Mouse (Mus musculus) neural tube, embryonic 13.5 days (tissue): ENCODE measurements around the gene Aif1l. TPM values are rescaled to one million over a fixed set of nuclear protein-coding genes. Genes with fewer than 3 reads are reported as not detected.
"Not testable (repeated sequence)": the region's sequence is repeated elsewhere in the genome, so short reads cannot be mapped to it uniquely, and the experiment has no call there.

Experiments used
- ATAC-seq: fragments of 200-750 bp; cut with Nextera tagmentation; 2 replicates; pipeline ENCODE4 v1.8.0; 2017; ENCODE audit warnings: low read depth, mild to moderate bottlenecking, moderate TSS enrichment, moderate library complexity
- H3K27ac ChIP-seq: fragments of 300-500 bp; sonication (generic); replicated peaks from 2 replicates; pipeline ENCODE4 v1.5.1; 2015; ENCODE audit warnings: moderate library complexity, mild to moderate bottlenecking, inconsistent platforms
- H3K27me3 ChIP-seq: fragments of 300-500 bp; sonication (generic); 2 replicates; pipeline ENCODE4 v1.6.1; 2015; ENCODE audit warnings: mild to moderate bottlenecking, inconsistent platforms
- H3K36me3 ChIP-seq: fragments of 300-500 bp; sonication (generic); 2 replicates; pipeline ENCODE4 v1.6.1; 2015; ENCODE audit warnings: mild to moderate bottlenecking, inconsistent platforms
- H3K4me1 ChIP-seq: fragments of 300-500 bp; sonication (generic); replicated peaks from 2 replicates; pipeline ENCODE4 v1.6.1; 2015; ENCODE audit warnings: inconsistent platforms
- H3K4me2 ChIP-seq: fragments of 300-500 bp; sonication (generic); 2 replicates; pipeline ENCODE4 v1.6.1; 2015; ENCODE audit warnings: inconsistent platforms, mild to moderate bottlenecking, moderate library complexity
- H3K4me3 ChIP-seq: fragments of 300-500 bp; sonication (generic); 2 replicates; pipeline ENCODE4 v1.5.1; 2015; ENCODE audit warnings: mild to moderate bottlenecking, inconsistent platforms
- H3K9ac ChIP-seq: fragments of 300-500 bp; sonication (generic); 2 replicates; pipeline ENCODE4 v1.6.1; 2015; ENCODE audit warnings: moderate library complexity, mild to moderate bottlenecking, inconsistent platforms
- H3K9me3 ChIP-seq: fragments of 300-500 bp; sonication (generic); 2 replicates; pipeline ENCODE4 v1.6.1; 2016; ENCODE audit warnings: inconsistent platforms
- WGBS: fragments of 180-500 bp; shearing (Covaris S2); methylation state at CpG from one replicate; pipeline ENCODE4 v1.1.7; 2015; 5-methylcytosine and 5-hydroxymethylcytosine counted together
- polyA plus RNA-seq: library from polyadenylated mRNA; unstranded; fragments of >200 nt; fragmentation: Nextera tagmentation; extraction: Ambion mirVana; gene quantifications from 2 replicates; pipeline ENCODE4 v1.2.1, GENCODE M21; 2015

The Aif1l gene
- polyA plus RNA-seq, result 23.1 and 29.1 TPM in 2 replicates

GRCm38 (mm10) chr2:31950058-31950871, at the start of gene Aif1l:
Gene Aif1l (plus strand): TSS chr2:31950139.
- H3K27ac ChIP-seq, result no peak within 1 kb of the TSS
- H3K4me1 ChIP-seq, result peaks cover 40% of the 10 kb centered on the region
- no peaks in the 10 kb centered on the region for H3K36me3 ChIP-seq
- peak; percentile 68 for ATAC-seq
- H3K4me3 ChIP-seq, result peak within 1 kb of the TSS; percentile 66
- H3K27me3 ChIP-seq, result peaks cover 26% of the 10 kb centered on the region
- no peaks in the 10 kb centered on the region for H3K9me3 ChIP-seq
- peak within 1 kb of the TSS; percentile 74 for H3K9ac ChIP-seq
- peak within 1 kb of the TSS; percentile 96 for H3K4me2 ChIP-seq
- WGBS, result under 1% methylated on average over 66 of the region's 66 CpGs

- ATAC-seq, result no peak
- Histone ChIP-seq H3K9ac (no peak overlapping the region), H3K27me3 (no peaks in the 10 kb centered on the region), H3K4me3 (no peak overlapping the region), H3K36me3 (no peaks in the 10 kb centered on the region), H3K9me3 (no peaks in the 10 kb centered on the region), H3K4me1 (peaks cover 17% of the 10 kb centered on the region), H3K4me2 (no peak overlapping the region), H3K27ac (no peak overlapping the region)
- 68% methylated on average over 4 of the region's 4 CpGs for WGBS
These were observed 49.0 kb upstream of the Aif1l start for GRCm38 (mm10) chr2:31900932-31901331.

- Histone ChIP-seq H3K9me3 (no peaks in the 10 kb centered on the region), H3K4me3 (no peak overlapping the region), H3K36me3 (no peaks in the 10 kb centered on the region), H3K9ac (no peak overlapping the region), H3K4me1 (peaks cover 17% of the 10 kb centered on the region), H3K27ac (no peak overlapping the region), H3K27me3 (no peaks in the 10 kb centered on the region), H3K4me2 (no peak overlapping the region)
- WGBS, result 57% methylated on average over 4 of the region's 4 CpGs
- ATAC-seq, result no peak
These were observed 48.1 kb upstream of the Aif1l start for GRCm38 (mm10) chr2:31901659-31902362.

GRCm38 (mm10) chr2:31904089-31904488, 45.9 kb upstream of the Aif1l start:
- no peak for ATAC-seq
- H3K9me3 ChIP-seq, result no peaks in the 10 kb centered on the region
- H3K4me2 ChIP-seq, result no peak overlapping the region
- H3K4me1 ChIP-seq, result peaks cover 17% of the 10 kb centered on the region
- H3K27ac ChIP-seq, result no peak overlapping the region
- 20% methylated on average over 6 of the region's 6 CpGs for WGBS
- no peak overlapping the region for H3K4me3 ChIP-seq
- no peak overlapping the region for H3K9ac ChIP-seq
- H3K27me3 ChIP-seq, result no peaks in the 10 kb centered on the region
- no peaks in the 10 kb centered on the region for H3K36me3 ChIP-seq

- H3K27me3 ChIP-seq, result no peaks in the 10 kb centered on the region
- H3K36me3 ChIP-seq, result no peaks in the 10 kb centered on the region
- peaks cover 15% of the 10 kb centered on the region for H3K4me1 ChIP-seq
- no peak overlapping the region for H3K9ac ChIP-seq
- no peaks in the 10 kb centered on the region for H3K9me3 ChIP-seq
- no peak for ATAC-seq
- H3K4me2 ChIP-seq, result no peak overlapping the region
- no peak overlapping the region for H3K27ac ChIP-seq
- 12% methylated on average over 8 of the region's 8 CpGs for WGBS
- no peak overlapping the region for H3K4me3 ChIP-seq
These were observed 45.3 kb upstream of the Aif1l start for GRCm38 (mm10) chr2:31904622-31905021.

- no peaks in the 10 kb centered on the region for H3K27me3 ChIP-seq
- no peaks in the 10 kb centered on the region for H3K36me3 ChIP-seq
- peaks cover 10% of the 10 kb centered on the region for H3K4me1 ChIP-seq
- H3K9ac ChIP-seq, result no peak overlapping the region
- WGBS, result 44% methylated on average over 9 of the region's 9 CpGs
- ATAC-seq, result no peak
- H3K4me2 ChIP-seq, result no peak overlapping the region
- H3K4me3 ChIP-seq, result no peak overlapping the region
- H3K9me3 ChIP-seq, result no peaks in the 10 kb centered on the region
- no peak overlapping the region for H3K27ac ChIP-seq
These were observed 44.3 kb upstream of the Aif1l start for GRCm38 (mm10) chr2:31905682-31906081.

GRCm38 (mm10) chr2:31906407-31906806, 43.5 kb upstream of the Aif1l start:
- H3K4me2 ChIP-seq, result no peak overlapping the region
- peaks cover 10% of the 10 kb centered on the region for H3K4me1 ChIP-seq
- H3K36me3 ChIP-seq, result no peaks in the 10 kb centered on the region
- H3K4me3 ChIP-seq, result no peak overlapping the region
- H3K9ac ChIP-seq, result no peak overlapping the region
- no peak overlapping the region for H3K27ac ChIP-seq
- no peaks in the 10 kb centered on the region for H3K27me3 ChIP-seq
- 82% methylated on average over 9 of the region's 9 CpGs for WGBS
- no peaks in the 10 kb centered on the region for H3K9me3 ChIP-seq
- ATAC-seq, result no peak

GRCm38 (mm10) chr2:31912575-31912974, 37.4 kb upstream of the Aif1l start:
- Histone ChIP-seq H3K27ac (no peak overlapping the region), H3K27me3 (peaks cover 3% of the 10 kb centered on the region; the same call in 1 of the 2 replicates), H3K4me3 (no peak overlapping the region), H3K4me2 (no peak overlapping the region), H3K9ac (no peak overlapping the region), H3K36me3 (no peaks in the 10 kb centered on the region), H3K4me1 (no peaks in the 10 kb centered on the region), H3K9me3 (no peaks in the 10 kb centered on the region)
- WGBS, result 81% methylated on average over 4 of the region's 4 CpGs
- no peak for ATAC-seq

GRCm38 (mm10) chr2:31914213-31914612, 35.7 kb upstream of the Aif1l start:
- H3K27me3 ChIP-seq, H3K4me3 ChIP-seq, H3K4me2 ChIP-seq, H3K9ac ChIP-seq, H3K9me3 ChIP-seq, H3K4me1 ChIP-seq, ATAC-seq, H3K27ac ChIP-seq, H3K36me3 ChIP-seq: not testable (repeated sequence)

- H3K4me3 ChIP-seq, result no peak overlapping the region
- H3K4me1 ChIP-seq, result no peaks in the 10 kb centered on the region
- H3K36me3 ChIP-seq, result no peaks in the 10 kb centered on the region
- H3K9ac ChIP-seq, result no peak overlapping the region
- no peak overlapping the region for H3K27ac ChIP-seq
- peaks cover 6% of the 10 kb centered on the region; the same call in 1 of the 2 replicates for H3K27me3 ChIP-seq
- 19% methylated on average over 4 of the region's 4 CpGs for WGBS
- ATAC-seq, result no peak
- H3K4me2 ChIP-seq, result no peak overlapping the region
- no peaks in the 10 kb centered on the region for H3K9me3 ChIP-seq
These were observed 34.8 kb upstream of the Aif1l start for GRCm38 (mm10) chr2:31915112-31915511.

GRCm38 (mm10) chr2:31917636-31918035, 32.3 kb upstream of the Aif1l start:
- Histone ChIP-seq H3K36me3 (no peaks in the 10 kb centered on the region), H3K4me1 (no peaks in the 10 kb centered on the region)
- WGBS, result 23% methylated on average over 4 of the region's 4 CpGs

GRCm38 (mm10) chr2:31923645-31924044, 26.3 kb upstream of the Aif1l start:
- Histone ChIP-seq H3K27ac (no peak overlapping the region), H3K36me3 (no peaks in the 10 kb centered on the region), H3K27me3 (peaks cover 27% of the 10 kb centered on the region), H3K4me1 (no peaks in the 10 kb centered on the region), H3K4me2 (no peak overlapping the region), H3K4me3 (no peak overlapping the region), H3K9ac (no peak overlapping the region), H3K9me3 (no peaks in the 10 kb centered on the region)
- 73% methylated on average over 4 of the region's 4 CpGs for WGBS
- ATAC-seq, result no peak

More at GRCm38 (mm10) chr2:31917636-31918035, 32.3 kb upstream of the Aif1l start:
- no peaks in the 10 kb centered on the region for H3K9me3 ChIP-seq
- no peak overlapping the region for H3K4me2 ChIP-seq
- H3K4me3 ChIP-seq, result no peak overlapping the region
- no peak overlapping the region for H3K9ac ChIP-seq
- peaks cover 21% of the 10 kb centered on the region for H3K27me3 ChIP-seq
- no peak for ATAC-seq
- no peak overlapping the region for H3K27ac ChIP-seq
